Mouse (Mus musculus) kidney, embryonic 16.5 days (tissue): ENCODE data around the gene Mars2. TPM values are rescaled to one million over a fixed set of nuclear protein-coding genes. Genes with fewer than 3 reads are reported as not detected.

Experiments
- ATAC-seq: fragments of 200-750 bp; cut with Nextera tagmentation; 2 replicates; pipeline ENCODE4 v1.8.0; 2017; ENCODE audit warnings: moderate TSS enrichment; ENCODE audit not compliant: low FRiP score, low TSS enrichment
- H3K27ac ChIP-seq: fragments of 300-500 bp; sonication (generic); 2 replicates; pipeline ENCODE4 v1.5.1; 2014; ENCODE audit warnings: low read length
- H3K27me3 ChIP-seq: fragments of 300-500 bp; sonication (generic); 2 replicates; pipeline ENCODE4 v1.6.1; 2014; ENCODE audit warnings: low read length, control low read depth, mixed read lengths; ENCODE audit not compliant: insufficient read depth
- H3K36me3 ChIP-seq: fragments of 300-500 bp; sonication (generic); 2 replicates; pipeline ENCODE4 v1.6.1; 2014; ENCODE audit warnings: low read length, control low read depth, mixed read lengths; ENCODE audit not compliant: insufficient read depth
- H3K4me1 ChIP-seq: fragments of 300-500 bp; sonication (generic); 2 replicates; pipeline ENCODE4 v1.6.1; 2014; ENCODE audit warnings: low read length, control low read depth, mixed read lengths; ENCODE audit not compliant: insufficient read depth
- H3K4me2 ChIP-seq: fragments of 300-500 bp; sonication (generic); replicated peaks from 2 replicates; pipeline ENCODE4 v1.6.1; 2014; ENCODE audit warnings: low read depth, low read length
- H3K4me3 ChIP-seq: fragments of 300-500 bp; sonication (generic); 2 replicates; pipeline ENCODE4 v1.5.1; 2014; ENCODE audit warnings: mild to moderate bottlenecking, low read length
- H3K9ac ChIP-seq: fragments of 300-500 bp; sonication (generic); replicated peaks from 2 replicates; pipeline ENCODE4 v1.6.1; 2014; ENCODE audit warnings: low read length
- H3K9me3 ChIP-seq: fragments of 300-500 bp; sonication (generic); 2 replicates; pipeline ENCODE4 v1.6.1; 2016; ENCODE audit warnings: low read length, control low read depth
- whole genome bisulfite sequencing: fragments of 180-500 bp; shearing (Covaris S2); extraction: QIAGEN DNeasy Blood & Tissue Kit; methylation state at CpG from one replicate; pipeline ENCODE4 v1.1.7; 2014; 5-methylcytosine and 5-hydroxymethylcytosine counted together
- polyA plus RNA-seq: library from polyadenylated mRNA; unstranded; fragments of >200 nt; fragmentation: Nextera tagmentation; extraction: Ambion mirVana; gene quantifications from 2 replicates; pipeline ENCODE4 v1.2.1, GENCODE M21; 2015

Mars2 gene
- polyA plus RNA-seq, 1 experiment from 2014 or later: 2.6 TPM

- Histone ChIP-seq H3K9me3 (no peaks in the 10 kb centered on the region), H3K4me1 (peaks cover 12% of the 10 kb centered on the region; the same call in 1 of the 2 replicates), H3K36me3 (no peaks in the 10 kb centered on the region), H3K27ac (peak overlapping the region; percentile 45; the same call in 1 of the 2 replicates), H3K27me3 (no peaks in the 10 kb centered on the region), H3K9ac (no peak overlapping the region), H3K4me3 (no peak overlapping the region), H3K4me2 (no peak overlapping the region)
- peak; percentile 39; the same call in 1 of the 2 replicates for ATAC-seq
- WGBS: 51% methylated on average over 11 of the region's 11 CpGs
Observed at GRCm38 (mm10) chr1:55215185-55215813, 21.7 kb upstream of the Mars2 start.

- Histone ChIP-seq H3K4me2 (no peak overlapping the region), H3K9me3 (no peaks in the 10 kb centered on the region), H3K27me3 (no peaks in the 10 kb centered on the region), H3K4me1 (peaks cover 9% of the 10 kb centered on the region; the same call in 1 of the 2 replicates), H3K4me3 (no peak overlapping the region), H3K27ac (no peak overlapping the region), H3K9ac (no peak overlapping the region), H3K36me3 (no peaks in the 10 kb centered on the region)
- ATAC-seq: no peak
- WGBS: 23% methylated on average over 2 of the region's 2 CpGs
Observed at GRCm38 (mm10) chr1:55217191-55217590, 19.8 kb upstream of the Mars2 start.

- Histone ChIP-seq H3K36me3 (no peaks in the 10 kb centered on the region), H3K9me3 (no peaks in the 10 kb centered on the region), H3K27me3 (no peaks in the 10 kb centered on the region; the same call in 1 of the 2 replicates), H3K9ac (no peak overlapping the region), H3K4me2 (no peak overlapping the region), H3K27ac (no peak overlapping the region), H3K4me1 (peaks cover 6% of the 10 kb centered on the region; the same call in 1 of the 2 replicates), H3K4me3 (no peak overlapping the region)
- 0 out of 2 replicates have a peak, but pooled peaks have one; percentile 2 for ATAC-seq
- 72% methylated on average over 4 of the region's 4 CpGs for WGBS
Observed at GRCm38 (mm10) chr1:55221352-55221751, 15.6 kb upstream of the Mars2 start.

- H3K27ac ChIP-seq: no peak overlapping the region
- no peak overlapping the region for H3K9ac ChIP-seq
- H3K4me1 ChIP-seq: no peaks in the 10 kb centered on the region
- 83% methylated on average over 7 of the region's 7 CpGs for WGBS
- H3K4me2 ChIP-seq: no peak overlapping the region
- no peaks in the 10 kb centered on the region for H3K36me3 ChIP-seq
- no peak overlapping the region for H3K4me3 ChIP-seq
- no peak for ATAC-seq
- no peaks in the 10 kb centered on the region; the same call in 1 of the 2 replicates for H3K27me3 ChIP-seq
- H3K9me3 ChIP-seq: no peaks in the 10 kb centered on the region
Observed at GRCm38 (mm10) chr1:55223026-55223425, 14.0 kb upstream of the Mars2 start.

- Histone ChIP-seq H3K4me1 (no peaks in the 10 kb centered on the region), H3K9ac (no peak overlapping the region), H3K9me3 (no peaks in the 10 kb centered on the region), H3K36me3 (no peaks in the 10 kb centered on the region), H3K4me3 (no peak overlapping the region), H3K27ac (no peak overlapping the region), H3K27me3 (no peaks in the 10 kb centered on the region; the same call in 1 of the 2 replicates), H3K4me2 (peak overlapping the region; percentile 59)
- ATAC-seq: no peak
- 72% methylated on average over 11 of the region's 11 CpGs for WGBS
Observed at GRCm38 (mm10) chr1:55224111-55224510, 12.9 kb upstream of the Mars2 start.

- Histone ChIP-seq H3K4me2 (peak overlapping the region; percentile 59), H3K27ac (no peak overlapping the region), H3K27me3 (no peaks in the 10 kb centered on the region; the same call in 1 of the 2 replicates), H3K9me3 (no peaks in the 10 kb centered on the region), H3K4me3 (peak overlapping the region; percentile 37), H3K4me1 (no peaks in the 10 kb centered on the region), H3K36me3 (no peaks in the 10 kb centered on the region), H3K9ac (peak overlapping the region; percentile 49)
- 32% methylated on average over 3 of the region's 3 CpGs for WGBS
- ATAC-seq: no peak
Observed at GRCm38 (mm10) chr1:55225398-55225797, 11.6 kb upstream of the Mars2 start.

- H3K4me2 ChIP-seq: peak within 1 kb of the TSS; percentile 59
- H3K36me3 ChIP-seq: no peaks in the 10 kb centered on the region
- H3K4me1 ChIP-seq: no peaks in the 10 kb centered on the region
- no peaks in the 10 kb centered on the region for H3K9me3 ChIP-seq
- no peaks in the 10 kb centered on the region; the same call in 1 of the 2 replicates for H3K27me3 ChIP-seq
- H3K9ac ChIP-seq: peak within 1 kb of the TSS; percentile 66
- peak within 1 kb of the TSS; percentile 56 for H3K4me3 ChIP-seq
- ATAC-seq: peak; percentile 78
- peak within 1 kb of the TSS; percentile 54 for H3K27ac ChIP-seq
- 3% methylated on average over 26 of the region's 26 CpGs for WGBS
Observed at GRCm38 (mm10) chr1:55226011-55226857, 10.7 kb upstream of the Mars2 start, which contains the start of gene Rftn2. Rftn2 (minus strand) TSS chr1:55226782.

GRCm38 (mm10) chr1:55227376-55227775, 9.6 kb upstream of the Mars2 start:
- no peaks in the 10 kb centered on the region for H3K36me3 ChIP-seq
- H3K4me3 ChIP-seq: no peak overlapping the region
- H3K27me3 ChIP-seq: no peaks in the 10 kb centered on the region; the same call in 1 of the 2 replicates
- no peak overlapping the region for H3K4me2 ChIP-seq
- H3K9me3 ChIP-seq: no peaks in the 10 kb centered on the region
- H3K9ac ChIP-seq: no peak overlapping the region
- no peaks in the 10 kb centered on the region for H3K4me1 ChIP-seq
- no peak for ATAC-seq
- H3K27ac ChIP-seq: no peak overlapping the region
- whole genome bisulfite sequencing: 33% methylated on average over 1 of the region's 1 CpGs

GRCm38 (mm10) chr1:55228256-55228884, 8.6 kb upstream of the Mars2 start:
- Histone ChIP-seq H3K9ac (no peak overlapping the region), H3K9me3 (no peaks in the 10 kb centered on the region), H3K4me1 (no peaks in the 10 kb centered on the region), H3K36me3 (no peaks in the 10 kb centered on the region), H3K27ac (no peak overlapping the region), H3K4me2 (no peak overlapping the region), H3K4me3 (no peak overlapping the region), H3K27me3 (no peaks in the 10 kb centered on the region; the same call in 1 of the 2 replicates)
- 78% methylated on average over 8 of the region's 8 CpGs for WGBS
- ATAC-seq: no peak
